Mouse (Mus musculus): ENCODE measurements at regions not wholly inside any gene's neighbourhood (a gene's known extent, or its start where the extent isn't known, plus 50 kb on each side); places are given as distances from the start of the nearest gene placed in this dataset.

- no peak for DNase-seq (ENCODE audit: low spot score)
These were observed 684.8 kb upstream of the Vstm2a start for GRCm38 (mm10) chr11:15572716-15573115.

GRCm38 (mm10) chr11:15619963-15620362 is 637.6 kb upstream of the Vstm2a start:
- DNase-seq (ENCODE audit: low spot score), result peak; percentile 7

DNA sequence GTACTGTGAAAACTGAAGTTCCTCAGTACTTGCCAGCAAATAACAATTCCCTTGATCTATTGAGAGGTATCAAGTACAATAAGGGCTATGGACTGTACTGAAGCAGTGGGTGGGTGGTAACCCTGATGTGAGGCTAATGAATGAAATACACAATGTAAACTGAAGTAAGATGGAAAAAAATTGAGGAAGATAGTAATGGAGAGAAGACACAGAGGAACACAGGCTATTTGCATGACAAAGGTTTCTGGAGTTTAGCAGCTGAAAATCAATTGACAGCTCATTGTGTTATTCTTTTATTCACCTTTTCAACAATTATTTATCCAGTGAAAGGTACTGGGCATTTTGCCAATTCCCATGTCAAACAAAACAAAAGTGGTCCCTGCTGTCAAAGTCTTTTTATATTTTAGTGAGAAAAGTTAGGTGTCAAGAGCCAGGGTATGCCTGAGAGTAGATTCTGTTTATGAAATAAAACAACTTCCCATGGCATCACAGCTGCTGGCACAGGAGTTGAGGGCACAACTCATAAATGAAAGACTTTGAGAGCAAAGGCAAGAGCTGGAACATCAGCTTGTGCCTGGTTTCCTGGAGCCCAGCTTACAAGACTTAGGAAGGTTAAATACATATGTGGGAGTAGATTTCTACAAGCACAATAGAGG is 608.4 kb upstream of the Vstm2a start:
- no peak for DNase-seq (ENCODE audit: low spot score)

DNA sequence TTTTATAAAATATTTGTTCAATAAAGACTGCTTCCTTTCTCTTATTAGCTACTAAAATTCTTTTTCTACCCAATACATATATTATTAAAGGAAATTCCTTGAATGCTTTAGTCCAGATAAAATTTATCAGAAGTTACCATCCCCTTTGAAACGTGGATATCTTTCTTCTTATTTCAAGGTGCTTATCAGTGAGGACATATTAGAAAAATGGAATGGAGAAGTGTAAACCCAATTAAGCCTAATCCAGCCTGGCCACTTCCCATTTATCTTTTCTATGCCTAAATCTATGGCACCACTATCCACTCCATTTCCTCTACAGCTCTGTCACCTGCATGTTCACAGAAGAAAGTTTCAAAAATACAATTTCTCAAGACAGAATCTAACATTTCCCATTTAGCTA is 568.5 kb upstream of the Vstm2a start:
- DNase-seq (ENCODE audit: low spot score), result no peak

GRCm38 (mm10) chr11:15698001-15698756 is 559.3 kb upstream of the Vstm2a start:
- no peak for DNase-seq (ENCODE audit: low spot score)

DNA sequence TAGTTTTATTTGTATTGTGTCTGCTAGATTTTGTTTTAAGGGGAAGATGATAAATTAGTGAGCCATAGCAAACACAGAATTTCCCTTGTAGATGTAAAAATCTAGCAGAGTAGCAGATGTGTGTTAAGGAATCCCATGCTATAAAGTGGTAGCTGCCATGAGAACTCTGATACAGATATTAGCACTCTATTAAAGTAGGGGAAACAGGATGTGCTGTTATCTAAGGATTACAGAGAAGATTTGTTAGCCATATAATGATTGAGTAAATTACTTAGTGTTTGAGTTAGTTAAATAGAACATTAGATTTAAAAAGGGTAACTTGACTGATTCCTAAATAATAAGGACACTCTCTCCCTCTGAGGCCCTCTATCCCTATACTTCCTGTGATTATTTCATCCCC is 541.5 kb upstream of the Vstm2a start:
- no peak for DNase-seq (ENCODE audit: low spot score)

- no peak for DNase-seq (ENCODE audit: low spot score)
These were observed 540.0 kb upstream of the Vstm2a start for GRCm38 (mm10) chr11:15717536-15717935.

GRCm38 (mm10) chr11:15737621-15738020 is 519.9 kb upstream of the Vstm2a start:
- no peak for DNase-seq (ENCODE audit: low spot score)

GRCm38 (mm10) chr11:15756006-15756405 is 501.5 kb upstream of the Vstm2a start:
- no peak for DNase-seq (ENCODE audit: low spot score)

DNA sequence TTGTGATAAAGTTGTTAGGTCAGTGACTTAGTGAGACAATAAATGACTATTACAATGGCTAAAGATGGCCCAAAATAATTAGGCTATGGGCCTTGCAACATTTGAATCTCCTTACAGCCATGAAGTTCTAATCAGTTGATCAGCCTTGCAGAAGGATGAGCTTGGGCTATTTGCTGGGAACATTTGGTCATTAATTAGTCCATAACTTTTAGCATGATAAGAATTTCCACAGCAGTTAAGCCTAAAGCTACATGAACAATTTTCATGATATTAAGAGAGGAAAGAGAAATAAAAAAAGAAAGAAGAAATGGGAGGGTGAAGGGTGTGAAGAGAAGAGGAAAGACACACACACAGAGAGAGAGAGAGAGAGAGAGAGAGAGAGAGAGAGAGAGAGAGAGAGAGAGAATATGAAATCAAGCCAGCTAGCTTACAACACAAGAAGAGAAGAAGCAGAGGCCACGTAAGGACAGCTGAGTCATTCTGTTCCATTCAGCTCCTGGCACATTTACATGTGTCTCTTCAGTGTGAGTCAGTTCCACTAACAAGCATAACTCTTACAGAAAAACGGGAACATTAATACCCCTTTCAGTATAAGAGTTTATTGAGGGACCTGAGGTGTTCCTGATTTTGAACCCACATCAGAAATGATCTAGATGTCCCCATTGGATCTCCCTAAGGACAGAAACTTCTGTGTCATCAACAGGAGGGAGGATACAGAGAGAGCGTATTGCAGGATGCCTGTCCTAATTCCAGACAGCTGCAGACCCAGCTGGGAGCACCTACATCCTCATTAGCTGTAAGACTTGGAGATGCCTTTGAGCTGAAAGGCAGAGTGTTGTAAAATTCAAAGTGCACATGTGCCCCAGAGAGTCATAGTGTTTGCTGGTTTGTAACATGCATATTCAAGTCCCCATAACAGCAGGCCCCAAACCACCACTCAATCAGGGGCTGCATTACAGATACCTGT is 487.6 kb upstream of the Vstm2a start:
- DNase-seq (ENCODE audit: low spot score), result no peak

Data from embryo, embryonic 10 days (tissue).